Mouse (Mus musculus) liver, adult (tissue): ENCODE results near the gene Mad1l1.

Experiments
- GATA4 ChIP-seq: IDR thresholded peaks from 2 replicates; pipeline ENCODE4 v1.6.1; 2014; ENCODE audit warnings: mild to moderate bottlenecking, low read length; ENCODE audit not compliant: insufficient replicate concordance

Gene Mad1l1

GRCm38 (mm10) chr5:140053626-140054025, 267.7 kb downstream of the Mad1l1 start:
- no peak for TF ChIP-seq GATA4

GRCm38 (mm10) chr5:140052405-140052804, 268.9 kb downstream of the Mad1l1 start:
- no peak for TF ChIP-seq GATA4

GRCm38 (mm10) chr5:140045453-140045852, 275.9 kb downstream of the Mad1l1 start:
- no peak for TF ChIP-seq GATA4

GRCm38 (mm10) chr5:140043002-140043401, 278.4 kb downstream of the Mad1l1 start:
- TF ChIP-seq GATA4: no peak

- no peak for TF ChIP-seq GATA4
These were observed 279.2 kb downstream of the Mad1l1 start for GRCm38 (mm10) chr5:140042002-140042611.

- no peak for TF ChIP-seq GATA4
These were observed 280.3 kb downstream of the Mad1l1 start for GRCm38 (mm10) chr5:140041055-140041454.

GRCm38 (mm10) chr5:140037587-140038233, 283.6 kb downstream of the Mad1l1 start:
- no peak for TF ChIP-seq GATA4

GRCm38 (mm10) chr5:140035641-140036040, 285.7 kb downstream of the Mad1l1 start:
- no peak for TF ChIP-seq GATA4

- no peak for TF ChIP-seq GATA4
These were observed 286.4 kb downstream of the Mad1l1 start for GRCm38 (mm10) chr5:140035025-140035330.

GRCm38 (mm10) chr5:140034300-140035024, 286.9 kb downstream of the Mad1l1 start:
- TF ChIP-seq GATA4: no peak

- no peak for TF ChIP-seq GATA4
These were observed 295.0 kb downstream of the Mad1l1 start for GRCm38 (mm10) chr5:140026366-140026765.

- no peak for TF ChIP-seq GATA4
These were observed 296.1 kb downstream of the Mad1l1 start for GRCm38 (mm10) chr5:140025301-140025700.

- TF ChIP-seq GATA4: no peak
These were observed 297.3 kb downstream of the Mad1l1 start for GRCm38 (mm10) chr5:140023941-140024500.

- TF ChIP-seq GATA4: no peak
These were observed 298.5 kb downstream of the Mad1l1 start for GRCm38 (mm10) chr5:140022861-140023260.

- no peak for TF ChIP-seq GATA4
These were observed 299.6 kb downstream of the Mad1l1 start for GRCm38 (mm10) chr5:140021755-140022154.

GRCm38 (mm10) chr5:140019616-140020015, 301.7 kb downstream of the Mad1l1 start:
- TF ChIP-seq GATA4: no peak
